Mouse (Mus musculus) liver, postnatal 0 days (tissue): ENCODE measurements at regions not wholly inside any gene's neighbourhood (a gene's known extent, or its start where the extent isn't known, plus 50 kb on each side); places are given as distances from the start of the nearest gene placed in this dataset.

Experiments used
- ATAC-seq: fragments of 200-750 bp; cut with Nextera tagmentation; 2 replicates; pipeline ENCODE4 v1.8.0; 2017; ENCODE audit warnings: mild to moderate bottlenecking, moderate library complexity
- DNase-seq: peaks from one replicate; pipeline ENCODE4 v3.0.0-alpha.2; 2016
- H3K27ac ChIP-seq: fragments of 300-500 bp; sonication (generic); 2 replicates; pipeline ENCODE4 v1.5.1; 2014; ENCODE audit warnings: antibody characterized with exemption, moderate library complexity, mild to moderate bottlenecking, low read depth
- H3K27me3 ChIP-seq: fragments of 300-500 bp; sonication (generic); 2 replicates; pipeline ENCODE4 v1.6.1; 2014; ENCODE audit warnings: low read length, control low read depth, mixed read lengths; ENCODE audit not compliant: insufficient read depth
- H3K36me3 ChIP-seq: fragments of 300-500 bp; sonication (generic); replicated peaks from 2 replicates; pipeline ENCODE4 v1.6.1; 2014; ENCODE audit warnings: mild to moderate bottlenecking, control low read depth, low read length, moderate library complexity, mixed read lengths; ENCODE audit not compliant: insufficient read depth
- H3K4me1 ChIP-seq: fragments of 300-500 bp; sonication (generic); 2 replicates; pipeline ENCODE4 v1.6.1; 2014; ENCODE audit warnings: antibody characterized with exemption, mild to moderate bottlenecking, control low read depth; ENCODE audit not compliant: insufficient read depth
- H3K4me2 ChIP-seq: fragments of 300-500 bp; sonication (generic); 2 replicates; pipeline ENCODE4 v1.6.1; 2014; ENCODE audit warnings: low read depth, mild to moderate bottlenecking, low read length, moderate library complexity, mixed read lengths
- H3K4me3 ChIP-seq: fragments of 300-500 bp; sonication (generic); 2 replicates; pipeline ENCODE4 v1.5.1; 2014; ENCODE audit warnings: low read depth, low read length
- H3K9ac ChIP-seq: fragments of 300-500 bp; sonication (generic); replicated peaks from 2 replicates; pipeline ENCODE4 v1.6.1; 2014; ENCODE audit warnings: mild to moderate bottlenecking, moderate library complexity
- H3K9me3 ChIP-seq: fragments of 300-500 bp; sonication (generic); 2 replicates; pipeline ENCODE4 v1.6.1; 2016; ENCODE audit warnings: mild to moderate bottlenecking, control low read depth, low read length, mixed read lengths
- CTCF ChIP-seq: sonication (generic); IDR thresholded peaks from 2 replicates; pipeline ENCODE4 v1.5.1; 2016; ENCODE audit warnings: antibody characterized with exemption, low read depth
- EP300 ChIP-seq: IDR thresholded peaks from 2 replicates; pipeline ENCODE4 v1.6.1; 2016; ENCODE audit warnings: antibody characterized with exemption, low read depth, mild to moderate bottlenecking
- WGBS: fragments of 180-500 bp; shearing (Covaris S2); extraction: QIAGEN DNeasy Blood & Tissue Kit; methylation state at CpG from one replicate; pipeline ENCODE4 v1.1.7; 2014; ENCODE audit not compliant: insufficient replicate concordance; 5-methylcytosine and 5-hydroxymethylcytosine counted together

DNA sequence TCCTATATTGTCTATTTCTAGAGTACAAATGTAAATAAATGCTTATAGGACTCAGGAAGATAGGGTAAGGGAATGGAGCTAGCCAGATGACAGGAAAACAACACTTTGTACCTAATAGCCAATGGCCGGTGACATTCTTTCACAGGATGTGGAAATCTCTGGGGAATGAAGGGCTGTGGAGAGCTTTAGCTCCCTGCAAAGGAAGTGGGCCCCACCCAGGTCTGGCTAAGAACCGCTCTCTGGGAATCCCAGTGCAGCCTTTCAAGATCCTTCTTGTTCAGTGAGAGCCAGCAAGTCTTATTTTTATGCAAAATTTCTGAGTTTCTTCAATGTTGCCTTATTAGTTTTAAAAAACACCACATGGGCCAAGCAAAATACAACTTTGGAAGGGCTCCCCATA, 54.7 kb upstream of the Pappa2 start:
- H3K9ac ChIP-seq: no peak overlapping the region
- no peaks in the 10 kb centered on the region for H3K27me3 ChIP-seq
- no peaks in the 10 kb centered on the region for H3K36me3 ChIP-seq
- no peak for ATAC-seq
- no peak overlapping the region for H3K4me2 ChIP-seq
- H3K4me1 ChIP-seq: no peaks in the 10 kb centered on the region
- no peak for TF ChIP-seq EP300
- no peak for TF ChIP-seq CTCF
- H3K27ac ChIP-seq: no peak overlapping the region
- no peak for DNase-seq
- H3K4me3 ChIP-seq: no peak overlapping the region
- WGBS: 47% methylated on average over 2 of the region's 2 CpGs
- no peaks in the 10 kb centered on the region; the same call in 1 of the 2 replicates for H3K9me3 ChIP-seq

DNA sequence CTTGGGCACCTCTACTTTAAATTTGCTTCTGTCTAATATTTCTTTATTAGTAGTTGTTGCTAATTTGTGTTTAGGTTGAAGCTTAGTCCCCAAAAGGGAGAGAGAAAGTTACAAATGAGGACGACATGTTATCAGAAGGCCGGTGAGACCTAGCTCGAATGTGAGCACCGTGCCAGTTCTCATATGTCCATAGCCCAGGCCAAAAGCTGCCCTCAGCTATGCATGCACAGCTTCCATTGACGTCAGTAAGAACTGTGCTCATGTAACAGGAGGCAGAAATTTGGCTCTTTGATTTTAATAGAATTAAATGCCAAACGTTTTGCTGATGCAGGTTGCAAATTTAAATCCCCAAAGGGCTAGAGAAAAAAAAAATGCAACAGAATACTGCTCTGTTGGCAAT, 56.1 kb upstream of the Pappa2 start:
- no peaks in the 10 kb centered on the region for H3K27me3 ChIP-seq
- H3K9me3 ChIP-seq: no peaks in the 10 kb centered on the region; the same call in 1 of the 2 replicates
- H3K4me1 ChIP-seq: no peaks in the 10 kb centered on the region
- H3K4me2 ChIP-seq: no peak overlapping the region
- ATAC-seq (no peak), DNase-seq (no peak)
- no peaks in the 10 kb centered on the region for H3K36me3 ChIP-seq
- WGBS: 75% methylated on average over 6 of the region's 6 CpGs
- no peak overlapping the region for H3K4me3 ChIP-seq
- no peak overlapping the region for H3K9ac ChIP-seq
- H3K27ac ChIP-seq: no peak overlapping the region
- TF ChIP-seq CTCF: no peak
- no peak for TF ChIP-seq EP300

DNA sequence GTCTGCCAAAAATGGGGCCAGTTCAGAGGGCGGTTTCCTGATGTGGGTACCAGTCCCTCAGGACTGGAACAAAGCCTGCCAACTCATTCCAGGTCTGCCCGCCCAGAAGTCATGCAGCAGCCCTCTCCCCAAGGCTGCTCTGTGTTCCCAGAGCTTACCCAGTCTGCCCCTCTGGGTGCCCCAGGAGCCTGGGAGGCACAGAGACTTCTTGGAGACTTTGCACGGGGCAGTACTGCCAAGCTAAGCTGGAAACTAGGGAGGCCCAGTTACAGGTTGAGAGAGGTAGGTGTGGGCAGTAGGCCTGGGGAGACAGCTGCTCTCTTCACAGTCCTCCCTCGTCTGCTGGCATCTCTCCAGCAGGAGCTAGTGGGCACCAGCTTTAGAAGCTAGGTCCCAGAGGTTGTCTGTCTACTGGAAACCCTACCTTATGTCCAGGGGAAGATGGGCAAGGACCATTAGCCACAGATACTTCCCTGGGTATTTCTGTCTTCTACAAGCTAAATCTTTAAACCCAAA, 65.6 kb upstream of the Pappa2 start:
- Histone ChIP-seq H3K36me3 (no peaks in the 10 kb centered on the region), H3K9me3 (no peaks in the 10 kb centered on the region), H3K4me2 (no peak overlapping the region), H3K4me1 (no peaks in the 10 kb centered on the region), H3K27me3 (no peaks in the 10 kb centered on the region), H3K4me3 (no peak overlapping the region), H3K27ac (no peak overlapping the region), H3K9ac (no peak overlapping the region)
- ATAC-seq (no peak), DNase-seq (no peak)
- TF ChIP-seq EP300: no peak
- no peak for TF ChIP-seq CTCF
- 48% methylated on average over 4 of the region's 4 CpGs for WGBS

DNA sequence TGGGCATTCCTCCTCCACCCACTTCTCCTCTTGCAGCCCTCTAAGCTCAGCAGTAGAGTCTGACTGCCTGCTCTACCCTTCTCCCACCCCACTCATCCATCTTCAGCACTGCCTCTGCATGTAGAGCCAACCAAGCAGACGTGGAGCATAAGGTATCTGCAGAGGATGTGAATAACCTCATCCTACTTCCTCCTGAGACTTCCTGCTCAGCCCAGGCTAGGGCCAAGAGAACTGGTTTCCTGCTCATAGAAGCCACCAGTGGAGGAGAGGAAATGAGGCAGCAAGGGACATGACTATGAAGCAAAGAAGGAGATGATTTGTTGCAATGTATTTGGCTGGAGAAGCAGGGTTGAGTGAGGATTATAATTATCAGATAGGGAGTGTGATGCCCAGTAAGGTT, 84.7 kb upstream of the Pappa2 start:
- no peak for DNase-seq
- H3K4me1 ChIP-seq: no peaks in the 10 kb centered on the region
- WGBS: 0% methylated on average over 1 of the region's 1 CpGs
- no peak overlapping the region for H3K27ac ChIP-seq
- no peak for TF ChIP-seq CTCF
- TF ChIP-seq EP300: no peak
- H3K9me3 ChIP-seq: no peaks in the 10 kb centered on the region
- H3K36me3 ChIP-seq: no peaks in the 10 kb centered on the region
- no peak for ATAC-seq
- H3K4me3 ChIP-seq: no peak overlapping the region
- no peak overlapping the region for H3K9ac ChIP-seq
- H3K4me2 ChIP-seq: no peak overlapping the region
- no peaks in the 10 kb centered on the region for H3K27me3 ChIP-seq

DNA sequence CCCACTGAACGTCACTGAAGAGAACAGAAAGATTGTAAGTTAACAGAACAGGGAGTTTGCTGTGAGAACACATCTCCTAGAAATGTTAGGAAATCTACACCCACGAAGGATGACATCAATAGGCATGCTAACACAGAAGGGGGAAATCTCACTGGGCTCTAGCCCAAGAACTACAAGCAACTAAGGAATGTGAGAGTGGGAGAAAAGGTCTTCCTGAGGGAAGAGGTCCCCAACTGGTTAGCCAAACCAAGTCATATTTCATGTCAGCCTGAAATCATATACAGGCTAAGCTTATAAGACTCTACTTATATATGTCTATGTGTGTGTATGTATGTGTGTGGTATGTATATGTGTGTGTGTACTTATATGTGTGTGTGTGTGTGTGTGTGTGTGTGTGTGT, 118.9 kb upstream of the Pappa2 start:
- Histone ChIP-seq H3K9me3 (no peaks in the 10 kb centered on the region), H3K9ac (no peak overlapping the region), H3K27me3 (no peaks in the 10 kb centered on the region), H3K4me1 (no peaks in the 10 kb centered on the region), H3K36me3 (no peaks in the 10 kb centered on the region), H3K4me3 (no peak overlapping the region), H3K4me2 (no peak overlapping the region), H3K27ac (no peak overlapping the region)
- 55% methylated on average over 2 of the region's 2 CpGs for WGBS
- ATAC-seq: no peak
- no peak for DNase-seq
- TF ChIP-seq CTCF: no peak
- TF ChIP-seq EP300: no peak

DNA sequence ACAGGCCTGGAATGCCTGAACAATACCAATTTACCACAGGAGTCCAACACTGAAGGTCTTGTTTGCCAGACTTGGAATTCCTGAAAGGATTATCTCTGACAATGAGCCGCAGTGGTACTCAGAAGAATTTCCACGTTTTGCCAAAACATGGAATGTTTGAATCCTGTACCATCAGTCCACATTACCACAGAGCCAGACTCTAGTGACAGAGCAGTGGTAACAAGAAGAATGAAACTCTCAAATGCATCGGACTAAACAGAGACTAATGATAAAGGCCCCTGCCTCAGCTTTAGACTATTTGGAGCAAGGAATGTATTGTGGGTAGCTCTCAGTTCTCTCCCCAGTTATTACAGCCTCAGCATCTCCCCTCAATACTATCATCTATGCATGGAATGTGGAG, 109.9 kb upstream of the Cop1 start:
- ATAC-seq (no peak), DNase-seq (no peak)
- Histone ChIP-seq H3K27me3 (no peaks in the 10 kb centered on the region), H3K9me3 (no peaks in the 10 kb centered on the region), H3K27ac (no peak overlapping the region), H3K4me1 (no peaks in the 10 kb centered on the region), H3K36me3 (no peaks in the 10 kb centered on the region), H3K4me3 (no peak overlapping the region), H3K4me2 (no peak overlapping the region), H3K9ac (no peak overlapping the region)
- no peak for TF ChIP-seq EP300
- no peak for TF ChIP-seq CTCF
- 60% methylated on average over 3 of the region's 3 CpGs for WGBS

DNA sequence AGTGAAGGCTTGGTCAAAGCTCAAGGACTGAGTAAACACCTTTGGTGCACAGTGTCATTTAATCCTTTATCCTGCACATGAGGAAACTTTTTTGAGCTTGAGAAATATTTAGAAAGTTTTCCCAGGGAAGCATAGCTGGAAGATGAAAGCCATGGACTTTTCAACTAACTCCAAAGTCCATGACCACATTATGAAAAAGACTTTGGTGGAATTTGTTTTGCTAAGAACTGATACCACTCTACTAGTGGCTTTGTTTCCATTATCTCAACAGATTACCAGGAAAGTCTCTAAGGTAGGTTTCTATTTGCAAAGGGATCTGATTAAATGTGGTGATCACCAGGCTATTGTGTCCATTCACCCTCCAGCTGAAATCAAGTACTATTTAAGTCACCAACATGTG, 107.2 kb upstream of the Cop1 start:
- Histone ChIP-seq H3K27me3 (no peaks in the 10 kb centered on the region), H3K4me2 (no peak overlapping the region), H3K4me3 (no peak overlapping the region), H3K4me1 (no peaks in the 10 kb centered on the region), H3K36me3 (no peaks in the 10 kb centered on the region), H3K27ac (no peak overlapping the region), H3K9ac (no peak overlapping the region), H3K9me3 (no peaks in the 10 kb centered on the region)
- TF ChIP-seq CTCF (no peak), EP300 (no peak)
- no peak for ATAC-seq
- DNase-seq: no peak
